Mouse (Mus musculus): ENCODE data around the gene Gm525.

- TF ChIP-seq CTCF (IDR thresholded peaks at IDR 0.05; ENCODE audit: borderline replicate concordance, extremely low read depth, insufficient read depth, insufficient read length), result no peak
- no peak for TF ChIP-seq POLR2A (IDR thresholded peaks at IDR 0.05; ENCODE audit: borderline replicate concordance, extremely low read depth, insufficient read depth, insufficient read length, poor library complexity, severe bottlenecking)
Measured at GRCm38 (mm10) chr11:89027955-89028361, 45.7 kb upstream of the Gm525 start.
